Mouse (Mus musculus) brain, embryonic 14.5 days (tissue): ENCODE data around the gene Kcnn1. TPM values are rescaled to one million over a fixed set of nuclear protein-coding genes. Genes with fewer than 3 reads are reported as not detected.
A peak's percentile ranks its signal among the peaks of the same experiment; 100 is the strongest.

Source experiments
- DNase-seq: peaks from one replicate; pipeline ENCODE4 v3.0.0-alpha.2; 2011; ENCODE audit warnings: low read depth
- CTCF ChIP-seq: fragments of 200-500 bp; IDR thresholded peaks from 2 replicates; pipeline ENCODE4 v1.5.1; 2012; ENCODE audit warnings: inconsistent platforms, mild to moderate bottlenecking, moderate library complexity, borderline replicate concordance; ENCODE audit not compliant: insufficient read depth, insufficient read length; ENCODE audit errors: extremely low read depth
- POLR2A ChIP-seq: fragments of 200-500 bp; IDR thresholded peaks from 2 replicates; pipeline ENCODE4 v1.6.1; 2012; ENCODE audit warnings: mild to moderate bottlenecking, inconsistent platforms, borderline replicate concordance; ENCODE audit not compliant: poor library complexity, insufficient read depth, insufficient read length, severe bottlenecking; ENCODE audit errors: extremely low read depth
- polyA plus RNA-seq: library from polyadenylated mRNA; depleted of rRNA; stranded (reverse); fragments of >200 nt; gene quantifications from 2 replicates; pipeline ENCODE4 v1.2.3, GENCODE M21; 2012; rRNA removed

The Kcnn1 gene
- 37.8 and 38.4 TPM in 2 replicates for polyA plus RNA-seq

- TF ChIP-seq CTCF, result peak; percentile 48; the same call in 1 of the 2 replicates
- no peak for TF ChIP-seq POLR2A
- peak; percentile 55 for DNase-seq
Measured at GRCm38 (mm10) chr8:70862824-70863641, at the start of gene Kcnn1. Gene Kcnn1, minus strand, starts transcription at chr8:70863258.

GRCm38 (mm10) chr8:70911596-70911995, 48.5 kb upstream of the Kcnn1 start:
- TF ChIP-seq POLR2A, result no peak
- TF ChIP-seq CTCF, result 0 out of 2 replicates have a peak, but pooled peaks have one; percentile 21
- DNase-seq, result no peak

DNA sequence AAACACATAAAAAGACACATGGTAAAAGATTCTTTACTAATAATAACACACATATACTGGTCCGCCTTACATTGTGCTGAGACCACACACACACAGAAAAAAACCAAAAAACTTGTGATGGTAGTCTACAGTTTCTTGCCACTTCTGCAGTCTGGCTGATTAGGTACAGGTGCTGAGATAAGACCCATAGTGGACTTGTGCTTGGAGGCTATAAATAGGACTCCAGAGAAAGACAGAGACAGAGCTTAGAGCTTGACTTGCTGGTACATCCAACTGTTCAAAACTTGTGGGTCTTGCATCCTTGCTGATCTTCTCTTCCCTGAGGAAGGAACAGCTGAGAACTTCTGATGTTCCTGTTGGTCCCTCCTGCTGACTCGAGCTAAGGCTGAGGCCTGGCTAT, 44.5 kb upstream of the Kcnn1 start:
- TF ChIP-seq POLR2A (no peak), CTCF (no peak)
- DNase-seq, result no peak

- TF ChIP-seq CTCF, result no peak
- peak; percentile 87 for TF ChIP-seq POLR2A
- peak; percentile 97 for DNase-seq
Measured at GRCm38 (mm10) chr8:70905831-70906736, 43.0 kb upstream of the Kcnn1 start, which contains the start of gene Map1s. Gene Map1s, plus strand, starts transcription at chr8:70905932.

- DNase-seq, result no peak
- TF ChIP-seq POLR2A (no peak), CTCF (no peak)
Measured at GRCm38 (mm10) chr8:70905463-70905830, 42.4 kb upstream of the Kcnn1 start.

- DNase-seq, result no peak
- TF ChIP-seq CTCF (no peak), POLR2A (no peak)
Measured at GRCm38 (mm10) chr8:70904532-70904931, 41.5 kb upstream of the Kcnn1 start.

DNA sequence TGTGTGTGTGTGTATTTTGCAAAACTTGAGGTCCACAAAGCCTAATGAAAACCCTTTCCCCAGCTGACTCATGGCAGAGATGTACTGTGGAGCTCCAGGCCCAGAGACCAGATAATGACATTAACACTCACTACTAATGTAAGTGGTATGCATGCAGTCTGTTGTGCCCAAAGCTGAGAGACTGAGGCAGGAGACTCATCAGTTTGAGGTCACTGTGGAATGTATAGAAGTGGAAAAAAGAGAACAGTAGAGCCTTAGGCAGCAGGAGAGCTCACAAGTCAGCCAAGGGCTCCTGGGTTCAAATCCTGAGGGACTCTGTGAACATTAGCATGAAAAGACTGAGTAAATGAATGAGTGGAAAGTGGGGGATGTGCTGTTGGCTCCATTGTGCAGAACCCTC, 40.5 kb upstream of the Kcnn1 start:
- no peak for TF ChIP-seq POLR2A
- TF ChIP-seq CTCF, result no peak
- DNase-seq, result no peak

- TF ChIP-seq CTCF (no peak), POLR2A (no peak)
- no peak for DNase-seq
Measured at GRCm38 (mm10) chr8:70903112-70903511, 40.1 kb upstream of the Kcnn1 start.

DNA sequence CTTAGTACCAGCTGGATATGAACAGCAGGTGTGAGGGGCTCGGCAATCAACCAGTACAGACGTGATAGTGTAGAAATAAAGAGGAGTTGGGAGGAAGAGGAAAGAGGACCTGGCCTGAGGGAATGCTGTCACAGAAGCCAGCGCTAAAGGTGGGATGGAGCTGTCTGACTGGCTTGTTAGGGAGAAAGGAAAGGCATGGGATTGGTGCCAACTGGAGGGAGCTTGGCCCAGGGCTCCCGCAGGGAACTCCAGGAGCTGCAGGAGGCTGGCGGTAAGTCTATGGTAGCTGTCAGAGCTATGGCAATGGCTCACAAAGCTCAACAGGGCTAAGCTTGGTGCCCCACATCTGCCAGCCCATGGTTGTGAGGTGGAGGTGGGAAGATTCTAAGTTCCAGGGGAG, 39.2 kb upstream of the Kcnn1 start:
- TF ChIP-seq POLR2A (no peak), CTCF (no peak)

GRCm38 (mm10) chr8:70900872-70901387, 37.9 kb upstream of the Kcnn1 start:
- no peak for DNase-seq
- TF ChIP-seq POLR2A, result no peak
- no peak for TF ChIP-seq CTCF

More for the DNA sequence above, 39.2 kb upstream of the Kcnn1 start:
- DNase-seq, result no peak

DNA sequence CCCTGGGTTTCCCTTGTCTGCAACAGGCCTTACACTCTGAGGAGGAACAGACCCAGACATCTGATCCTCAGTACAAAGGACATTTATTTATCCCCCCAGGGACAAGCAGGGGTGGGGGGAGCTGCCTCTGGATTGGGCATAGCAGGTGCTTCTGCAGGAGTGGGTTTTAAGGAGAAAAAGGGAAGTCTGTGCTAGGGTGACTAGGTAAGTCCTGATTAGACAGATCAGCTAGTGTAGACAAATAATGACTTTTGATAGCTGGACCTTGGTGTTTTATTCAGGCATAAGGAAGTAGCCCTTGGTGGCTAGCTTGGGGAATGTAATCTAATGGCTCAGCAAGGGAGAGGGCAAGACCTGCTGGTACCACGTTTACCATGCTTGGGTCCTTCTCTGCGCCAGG, 36.2 kb upstream of the Kcnn1 start:
- DNase-seq, result no peak
- TF ChIP-seq CTCF (no peak), POLR2A (no peak)
